ENCODE assay signal across 20 mouse cellular contexts in genomic region chr19:25089746-25090145, GRCm38 (mm10).
"Had no signal": no experiment of that assay in that cellular context is flagged by ENCODE, and none has a peak within 500 bp of the region (broad histone marks: within the 10 kb centered on the region; RNA-seq: fewer than 3 reads in every experiment).

No protein-coding gene starts in this region.

- H3K36me3 ChIP-seq: midbrain, embryonic 12.5 days; midbrain, embryonic 15.5 days; neural tube, embryonic 12.5 days; neural tube, embryonic 15.5 days had no signal

- H3K27me3 ChIP-seq: midbrain, embryonic 12.5 days; midbrain, embryonic 15.5 days; neural tube, embryonic 12.5 days; neural tube, embryonic 15.5 days had no signal

- H3K27ac ChIP-seq: left cerebral cortex, adult 2 months; liver, embryonic 14.5 days; macrophage; midbrain, embryonic 12.5 days; midbrain, embryonic 15.5 days; neural tube, embryonic 12.5 days; neural tube, embryonic 15.5 days; stomach, postnatal 0 days had no signal

- H3K4me3 ChIP-seq: left cerebral cortex, adult 2 months; midbrain, embryonic 12.5 days; midbrain, embryonic 15.5 days; neural tube, embryonic 12.5 days; neural tube, embryonic 15.5 days had no signal

- H3K4me1 ChIP-seq: midbrain, embryonic 12.5 days; midbrain, embryonic 15.5 days; neural tube, embryonic 12.5 days; neural tube, embryonic 15.5 days had no signal

- H3K4me2 ChIP-seq: lung, embryonic 14.5 days; midbrain, embryonic 12.5 days; midbrain, embryonic 15.5 days; neural tube, embryonic 12.5 days; neural tube, embryonic 15.5 days had no signal

- H3K9me3 ChIP-seq: midbrain, embryonic 12.5 days; midbrain, embryonic 15.5 days; neural tube, embryonic 12.5 days; neural tube, embryonic 15.5 days had no signal

- ATAC-seq: intestine, postnatal 0 days; liver, postnatal 0 days; lung, postnatal 0 days; midbrain, embryonic 15.5 days had no signal

- DNase-seq: kidney, postnatal 10 days; layer of hippocampus, postnatal 36 days; liver, postnatal 0 days; lung, embryonic 14.5 days; right cerebral cortex, adult 18-20 months; right cerebral cortex, postnatal 14 days; right cerebral cortex, postnatal 4 days; thymus, adult 2 months; thymus, postnatal 14 days; thymus, postnatal 4 days had no signal

- H3K9ac ChIP-seq: liver, embryonic 14.5 days; liver, postnatal 0 days; lung, embryonic 14.5 days; midbrain, embryonic 12.5 days; midbrain, embryonic 15.5 days; neural tube, embryonic 12.5 days; neural tube, embryonic 15.5 days had no signal
